Mouse (Mus musculus): Measurements from ENCODE around the gene Cd46.

Cd46 gene

DNA sequence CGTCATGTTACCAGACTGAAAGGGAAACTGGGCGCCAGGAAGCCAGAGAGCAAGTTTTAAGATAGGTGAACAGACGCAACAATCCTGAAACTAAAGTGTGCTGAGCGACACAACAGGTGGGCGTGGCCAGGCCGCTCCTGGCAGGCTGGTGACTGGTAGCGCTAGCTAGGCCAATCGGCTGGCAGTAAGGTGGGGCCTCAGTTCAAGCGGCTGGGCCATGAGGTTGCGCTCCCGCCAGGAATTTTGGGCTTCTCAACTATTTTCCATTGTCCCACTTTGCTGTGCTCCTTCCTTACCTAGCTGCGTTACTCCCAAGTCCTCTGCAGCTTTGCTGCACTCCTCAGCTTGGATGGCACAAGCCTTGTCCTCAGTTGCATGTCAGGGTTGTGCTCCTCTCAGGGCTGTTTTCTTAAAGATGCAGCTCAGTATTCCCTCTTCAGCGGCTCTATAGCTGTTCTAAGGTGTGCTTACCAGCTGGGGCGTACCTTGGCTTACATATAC lies at the start of gene Cd46:
Gene Cd46, minus strand, starts transcription at position 30 of the 501 bp plus-strand sequence.
- peak; percentile 59 to 63 for DNase-seq

DNA sequence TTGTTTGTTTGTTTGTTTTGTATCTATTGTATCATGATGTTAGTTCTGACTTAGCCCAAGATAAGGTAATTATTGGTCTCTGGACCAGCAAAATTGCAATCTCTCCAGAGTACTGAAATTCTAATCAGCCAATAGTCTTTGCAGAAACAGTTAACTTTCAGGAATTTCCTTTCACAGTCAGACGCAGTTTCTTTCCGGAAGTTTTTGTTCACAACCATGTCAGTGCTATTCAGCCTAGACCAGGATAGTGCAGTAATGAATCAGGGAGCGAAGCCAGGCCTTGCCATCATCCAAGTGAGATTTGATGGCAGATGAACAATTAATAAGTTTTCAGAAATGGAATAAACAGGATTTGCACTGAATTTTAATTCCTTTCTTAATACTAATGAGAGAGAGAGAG lies 40.0 kb upstream of the Cd46 start:
- DNase-seq: peak; percentile 11 to 14

DNA sequence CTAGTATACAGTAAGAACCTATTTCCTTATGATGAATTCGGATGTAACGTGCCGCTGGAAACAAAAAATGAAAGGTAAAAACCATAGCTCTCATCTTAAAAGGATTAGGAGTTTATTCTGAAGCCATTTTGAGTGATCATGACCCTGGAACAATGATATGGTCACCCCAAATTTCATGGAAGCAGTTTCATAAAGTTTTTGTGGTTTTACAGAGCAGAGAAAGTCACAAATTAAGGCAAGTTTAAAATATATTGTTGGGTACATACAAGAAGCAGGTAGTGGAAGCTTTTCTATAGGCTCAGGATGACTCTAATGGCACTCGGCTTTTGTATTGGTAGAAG lies 39.6 kb upstream of the Cd46 start:
- no peak for DNase-seq

DNA sequence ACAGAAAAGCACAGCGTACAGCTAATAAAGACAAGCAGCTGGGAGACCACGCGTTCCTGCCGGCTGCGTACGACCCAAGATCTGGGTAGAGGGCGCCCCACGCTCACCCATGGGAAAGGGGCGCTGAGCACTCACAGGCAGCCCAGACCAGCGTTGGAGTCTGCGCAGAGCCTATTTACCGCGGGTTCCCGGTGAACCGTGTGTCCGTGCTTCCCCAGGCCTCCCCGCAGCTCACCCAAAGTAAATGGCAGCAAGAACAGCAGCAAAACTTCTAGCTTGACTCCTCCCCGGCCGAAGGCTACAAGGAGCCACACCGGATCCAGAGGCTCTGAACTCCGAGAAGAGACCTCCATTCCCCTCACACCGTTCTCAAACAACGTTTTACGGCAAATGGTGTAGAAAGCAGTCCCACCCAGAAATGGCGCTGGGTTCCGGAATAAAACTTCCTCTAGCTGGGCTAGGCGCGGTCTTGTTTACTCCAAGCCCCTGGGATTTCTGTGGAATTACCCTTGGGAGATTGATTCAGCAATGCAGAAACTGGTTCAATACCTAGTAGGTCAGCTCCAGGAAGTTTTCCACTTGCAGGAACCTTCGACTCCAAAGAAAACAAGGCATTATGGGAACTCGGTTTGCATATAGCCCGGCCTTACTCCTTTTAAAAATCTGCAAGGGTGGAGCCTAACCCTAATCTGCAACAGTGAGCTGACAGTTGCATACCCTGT lies 39.1 kb upstream of the Cd46 start, which contains the start of gene Cr1l:
Gene Cr1l, minus strand, starts transcription at position 634 of the 722 bp plus-strand sequence.
- DNase-seq: peak; percentile 87 to 92

DNA sequence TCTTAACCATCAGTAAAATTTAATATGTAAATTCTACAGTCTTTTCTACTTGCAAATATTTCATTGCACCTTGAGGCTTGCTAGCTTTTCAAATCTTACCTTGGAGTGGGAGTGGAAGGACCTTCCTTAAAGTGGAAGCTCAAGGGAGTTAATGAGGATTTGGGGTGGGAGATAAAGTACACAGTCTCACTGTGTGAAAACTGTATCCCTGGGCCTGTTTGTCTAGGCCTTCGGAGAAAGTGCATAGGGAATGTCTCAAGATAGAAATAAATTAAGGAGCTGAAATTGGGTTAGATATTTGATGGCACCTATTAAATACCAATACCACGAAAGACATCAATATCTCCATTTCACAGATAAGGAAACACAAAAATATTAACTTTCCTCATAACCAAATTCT lies 38.4 kb upstream of the Cd46 start:
- DNase-seq: no peak

DNA sequence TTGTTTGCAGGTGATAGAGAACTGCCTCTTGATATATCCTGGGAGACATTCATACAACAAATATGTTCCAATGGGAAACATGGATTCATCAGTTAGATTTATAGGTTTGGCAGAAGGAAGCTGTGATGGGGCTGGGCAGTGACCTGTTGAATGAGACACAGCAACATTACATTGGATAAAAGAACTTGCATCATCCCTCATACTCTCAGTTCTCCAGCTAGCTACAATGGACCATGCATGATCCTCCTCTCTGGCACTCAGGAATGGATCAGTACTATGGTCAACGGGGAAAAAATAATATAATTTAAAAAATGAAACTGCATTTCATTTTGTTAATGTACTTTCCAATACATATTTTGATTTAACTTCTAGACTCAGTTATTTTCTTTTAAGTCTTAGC lies 37.8 kb upstream of the Cd46 start:
- DNase-seq: peak in 1 of 2 experiments; percentile 5

DNA sequence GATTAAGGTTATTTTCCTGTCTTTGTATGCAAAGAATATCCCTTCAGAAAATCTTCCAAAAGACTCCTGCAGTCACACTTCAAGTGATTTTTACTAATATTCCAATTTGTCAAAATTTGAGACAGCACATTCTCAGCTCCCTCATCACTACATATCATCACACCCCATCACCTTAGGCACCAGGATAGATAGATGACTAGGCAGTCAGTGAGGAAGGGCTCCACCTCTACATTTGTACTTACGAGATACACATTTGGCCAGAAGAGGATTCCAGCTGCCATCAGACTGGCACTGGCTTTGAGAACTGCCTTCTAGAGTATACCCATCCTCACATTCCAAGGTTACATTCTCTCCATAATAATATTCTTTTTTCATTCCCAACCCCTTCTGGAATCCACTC lies 22.4 kb upstream of the Cd46 start:
- DNase-seq: no peak

DNA sequence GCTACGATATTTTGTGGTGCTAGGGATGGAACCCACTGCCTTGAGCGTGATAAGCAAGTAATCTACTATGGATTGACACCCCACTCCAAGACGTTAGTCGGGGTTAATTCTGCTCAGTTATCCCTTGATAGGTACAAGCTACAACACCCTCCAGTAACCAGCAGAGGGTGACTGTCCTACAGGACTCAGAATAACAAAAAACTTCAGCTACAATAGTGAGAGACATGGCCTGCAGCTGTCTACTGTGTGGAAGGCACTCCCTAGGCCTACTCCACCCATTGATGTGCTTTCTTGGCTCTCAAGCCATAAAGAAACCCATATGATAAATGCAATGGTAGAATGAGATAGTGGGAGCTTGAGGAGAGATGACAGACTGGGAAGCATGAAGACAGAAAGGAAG lies 21.6 kb upstream of the Cd46 start:
- no peak for DNase-seq

DNA sequence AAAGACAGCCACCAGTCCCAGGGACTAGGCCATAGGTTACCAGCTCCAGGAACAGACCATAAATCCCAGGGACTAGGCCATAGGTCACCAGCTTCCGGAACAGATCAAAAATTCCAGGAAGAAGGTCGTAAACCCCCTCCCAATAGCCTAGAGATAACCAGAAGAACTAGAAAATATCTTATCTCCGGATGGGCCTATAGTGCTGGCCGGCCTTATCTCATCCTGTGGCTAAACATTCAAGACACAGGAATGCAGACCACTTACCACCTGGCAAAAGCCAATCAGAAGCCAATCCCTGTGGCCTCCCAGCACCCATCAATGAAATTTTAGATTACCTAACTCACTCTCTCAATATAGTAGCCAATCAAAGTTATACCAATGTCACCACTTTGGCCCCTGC lies 8.6 kb upstream of the Cd46 start:
- DNase-seq: no peak

DNA sequence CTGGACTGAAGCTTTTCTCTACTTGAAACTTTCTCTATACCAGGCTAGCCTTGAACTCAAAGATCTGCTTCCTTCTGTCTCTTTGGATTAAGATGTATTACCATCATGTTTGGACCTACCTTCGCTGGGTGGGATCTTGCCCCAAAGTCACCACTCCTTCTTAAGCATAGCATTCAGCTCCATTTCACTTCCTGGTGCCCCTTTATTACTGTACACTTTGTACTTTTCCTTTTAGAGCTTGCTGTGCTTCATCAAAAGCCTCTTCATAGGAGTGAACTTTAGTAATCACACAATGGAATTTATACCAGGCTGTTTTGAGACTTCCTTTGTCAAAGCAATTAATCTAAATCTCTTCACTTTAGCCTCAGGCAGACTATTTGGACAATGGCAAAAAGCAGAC lies 6.0 kb upstream of the Cd46 start:
- no peak for DNase-seq

DNA sequence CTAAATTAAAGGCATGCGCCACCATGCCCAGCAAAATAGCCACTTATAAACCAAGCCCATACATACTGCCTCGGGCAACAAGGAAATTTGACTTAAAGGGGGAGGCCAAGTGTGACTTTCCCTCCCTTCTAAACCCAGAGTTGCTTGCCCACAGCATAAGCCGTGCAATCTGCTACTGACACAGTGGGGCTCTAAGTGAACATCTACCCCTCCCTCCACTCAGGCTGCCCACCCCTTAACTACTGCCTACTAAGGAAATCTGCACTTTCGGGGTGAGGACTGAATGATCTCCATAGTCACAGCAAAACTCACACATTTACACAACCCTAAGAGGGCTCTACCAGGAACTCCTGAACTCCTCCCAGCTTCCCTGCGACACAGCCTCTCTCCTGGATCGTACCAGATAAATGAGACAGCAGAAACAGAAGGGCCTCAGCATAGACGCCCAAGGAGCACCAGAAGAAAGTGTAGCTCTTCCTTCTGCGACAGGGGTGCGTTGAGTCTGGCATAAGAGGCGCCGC lies 290 bp downstream of the Cd46 start:
- DNase-seq: no peak

DNA sequence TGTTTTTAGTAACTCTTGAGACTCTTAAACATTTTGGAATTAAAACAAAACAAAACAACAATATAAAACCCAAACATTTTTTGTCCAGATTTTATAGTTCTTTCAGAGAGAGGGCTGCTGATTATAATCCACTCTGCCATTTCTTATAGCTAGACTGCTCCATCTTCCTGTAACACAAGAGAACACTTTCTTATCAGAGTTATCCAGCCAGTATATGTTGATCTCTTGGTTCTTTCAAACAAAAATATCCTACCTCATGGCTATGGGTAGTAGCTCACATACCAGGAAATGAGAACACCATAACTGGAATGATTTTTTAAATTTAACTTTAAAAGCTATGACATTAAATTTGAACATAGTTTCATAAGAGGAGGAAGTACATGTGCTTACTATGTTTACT lies 9.9 kb downstream of the Cd46 start:
- no peak for DNase-seq

DNA sequence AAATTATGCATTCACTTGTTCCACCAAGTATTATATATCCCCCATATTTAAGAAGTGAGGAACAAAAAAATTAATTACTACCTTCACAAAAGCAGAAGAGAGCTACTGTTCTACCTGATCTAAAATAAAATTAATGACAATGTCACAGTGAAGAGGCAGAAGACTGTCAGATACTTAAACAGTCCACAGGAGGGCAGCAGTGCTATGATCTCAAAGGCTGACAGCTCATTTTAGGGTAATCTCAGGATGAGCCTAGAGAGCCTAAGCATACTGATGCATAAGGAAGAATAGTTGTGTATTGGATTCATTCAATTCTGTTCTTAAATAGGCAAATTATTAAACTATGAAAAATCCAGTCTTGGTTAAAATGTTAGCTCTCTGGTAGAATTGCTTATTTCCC lies 51.6 kb downstream of the Cd46 start:
- DNase-seq: peak; percentile 63 to 71

DNA sequence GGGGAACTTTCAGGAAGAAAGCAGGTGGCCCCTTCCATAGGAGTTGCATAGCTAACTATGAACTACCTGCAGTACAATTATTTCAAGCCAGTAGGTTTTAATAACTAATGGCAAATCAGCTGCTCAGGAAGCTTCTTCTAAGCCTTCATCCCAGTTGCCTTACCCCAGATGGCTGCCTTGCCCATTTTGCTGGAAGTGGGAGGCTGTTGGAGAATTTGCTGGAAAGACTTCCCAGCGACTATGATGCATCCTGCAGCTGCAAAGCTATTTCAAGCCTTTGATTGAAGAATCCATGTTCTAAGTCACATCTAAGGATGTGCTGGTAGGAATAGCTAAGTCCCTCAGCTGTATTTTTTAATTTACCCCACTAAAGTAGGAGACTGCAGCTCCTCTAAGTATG lies 53.7 kb downstream of the Cd46 start:
- no peak for DNase-seq

DNA sequence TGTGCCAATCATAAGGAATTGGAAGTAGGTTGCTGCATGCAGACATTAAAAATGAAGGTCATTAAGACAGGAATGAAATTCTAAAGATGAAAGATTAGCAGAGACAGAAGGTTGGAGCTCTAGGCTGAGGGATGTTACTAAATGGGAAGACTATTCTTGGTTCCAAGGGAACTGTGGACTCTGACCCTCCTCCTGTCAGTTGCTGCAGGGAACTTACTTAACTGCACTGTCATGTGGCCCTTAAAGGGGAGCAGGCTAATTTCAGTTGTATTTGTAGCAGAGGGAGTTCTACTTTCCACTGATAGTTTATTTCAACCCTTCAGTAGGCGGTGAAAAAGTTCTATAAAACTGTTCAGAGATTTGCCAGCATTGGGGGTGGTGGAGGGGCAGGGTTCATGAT lies 54.1 kb downstream of the Cd46 start:
- no peak for DNase-seq

DNA sequence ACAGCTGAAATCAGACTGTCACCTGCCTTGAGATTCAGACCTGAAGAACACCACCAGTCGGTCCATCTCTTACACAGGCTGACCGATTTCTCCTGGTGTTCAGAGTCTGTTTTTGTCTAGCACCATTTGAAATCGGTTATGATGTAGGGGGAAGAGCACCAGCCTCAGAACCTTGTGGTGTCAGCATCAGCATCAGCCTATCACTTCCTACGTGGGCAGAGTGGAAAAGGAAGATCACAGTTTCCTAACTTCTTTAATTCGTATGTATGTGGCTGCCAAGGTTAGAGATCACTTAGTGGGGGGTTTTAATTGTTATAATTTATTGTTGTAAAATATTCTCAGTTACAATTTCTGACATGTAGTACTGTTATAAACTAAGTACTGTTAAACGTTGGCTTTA lies 54.6 kb downstream of the Cd46 start:
- no peak for DNase-seq

DNA sequence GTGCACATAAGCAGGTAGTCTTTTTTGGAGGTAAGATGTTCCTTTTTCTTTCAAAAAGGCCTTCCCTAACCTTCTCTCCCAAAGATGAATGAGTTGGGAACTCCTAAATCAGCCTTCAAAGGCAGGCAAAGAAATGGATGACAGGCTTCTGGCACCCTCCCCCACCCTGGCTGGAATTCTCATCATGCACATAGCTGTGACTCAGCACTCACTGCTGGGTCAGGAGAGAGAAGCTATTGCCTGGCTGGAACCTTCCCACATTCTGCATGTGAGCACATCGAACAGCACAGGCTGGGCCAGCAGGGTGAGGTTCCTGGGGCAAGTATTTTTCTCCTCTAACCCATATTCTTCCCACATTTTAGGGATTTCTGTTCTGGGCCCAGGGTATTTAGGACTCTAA lies 58.1 kb downstream of the Cd46 start:
- DNase-seq: peak; percentile 36 to 41

DNA sequence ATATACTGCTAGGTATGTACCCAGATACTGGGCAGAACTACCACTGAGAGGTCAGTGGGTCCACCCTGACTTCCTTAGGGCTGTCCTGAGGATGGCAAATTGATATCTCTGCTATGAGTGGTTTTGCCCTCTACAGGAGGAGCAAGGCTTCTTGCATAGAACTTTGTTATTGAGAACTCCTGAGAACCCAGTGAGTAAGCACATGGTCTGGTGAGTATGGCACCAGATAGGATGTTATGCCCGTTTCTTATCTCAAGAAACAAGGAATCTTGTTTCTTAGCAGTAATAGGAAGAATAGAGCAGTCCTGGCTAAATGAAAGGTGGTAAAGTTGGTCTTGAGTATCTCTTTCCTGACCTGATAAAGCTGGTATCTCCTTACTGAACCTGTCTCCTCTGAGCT lies 59.3 kb downstream of the Cd46 start:
- DNase-seq: no peak

DNA sequence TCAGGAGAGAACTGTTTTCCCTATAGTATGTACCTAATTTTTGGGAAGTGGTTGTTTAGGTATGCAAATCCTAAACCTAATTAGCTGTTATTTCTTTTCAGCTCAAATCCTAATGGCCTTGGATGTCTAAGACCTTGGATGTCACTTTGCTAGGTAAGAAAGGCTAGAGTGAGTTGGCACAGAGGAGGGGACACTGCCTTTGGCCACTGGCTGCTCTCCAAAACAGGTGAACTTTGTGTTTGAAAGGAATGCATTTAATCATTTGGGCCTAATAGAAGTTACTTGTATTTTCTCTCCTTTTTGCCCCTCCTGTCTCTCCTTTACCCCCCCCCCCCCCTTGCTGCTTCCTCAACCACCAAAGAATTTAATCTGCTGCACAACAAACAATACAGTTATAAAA lies 60.3 kb downstream of the Cd46 start:
- DNase-seq: no peak

DNA sequence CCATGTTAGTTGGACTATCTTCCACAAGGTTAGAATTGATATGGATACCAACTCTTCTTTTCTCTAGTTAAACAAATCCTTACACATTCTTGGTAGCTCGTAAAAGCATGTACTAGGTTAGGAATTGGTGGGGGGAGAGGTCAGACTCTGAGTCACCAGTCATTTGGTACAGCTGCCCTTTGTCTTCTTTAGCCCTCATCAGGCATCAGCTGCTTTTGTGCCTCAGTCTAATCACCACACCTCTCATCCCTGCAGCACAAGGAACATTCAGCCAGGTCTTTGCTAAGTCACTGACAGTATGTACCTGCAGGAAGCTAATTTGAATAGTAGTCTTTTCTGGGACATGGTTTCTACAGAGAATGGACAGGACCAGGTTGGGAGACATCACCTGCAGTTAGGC lies 64.5 kb downstream of the Cd46 start:
- no peak for DNase-seq

DNA sequence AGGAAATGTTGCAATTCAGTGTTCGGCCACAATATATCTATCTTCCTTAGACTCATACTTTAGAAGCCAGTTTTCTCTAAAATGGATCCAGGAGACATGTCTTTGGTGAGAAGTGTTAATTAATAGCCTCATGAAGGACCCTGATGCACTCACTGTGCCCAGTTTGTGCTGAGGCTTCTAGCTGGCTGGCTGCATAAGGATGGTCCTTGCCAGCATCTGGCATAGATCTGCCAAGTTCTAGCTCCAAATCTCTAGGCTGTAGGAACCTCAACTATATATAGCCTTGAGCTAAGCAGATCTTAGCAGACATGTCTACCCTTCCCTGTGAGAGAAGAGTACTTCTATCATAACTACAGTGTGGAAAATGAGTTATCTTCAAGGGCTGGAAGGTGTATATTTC lies 68.2 kb downstream of the Cd46 start:
- DNase-seq: no peak

DNA sequence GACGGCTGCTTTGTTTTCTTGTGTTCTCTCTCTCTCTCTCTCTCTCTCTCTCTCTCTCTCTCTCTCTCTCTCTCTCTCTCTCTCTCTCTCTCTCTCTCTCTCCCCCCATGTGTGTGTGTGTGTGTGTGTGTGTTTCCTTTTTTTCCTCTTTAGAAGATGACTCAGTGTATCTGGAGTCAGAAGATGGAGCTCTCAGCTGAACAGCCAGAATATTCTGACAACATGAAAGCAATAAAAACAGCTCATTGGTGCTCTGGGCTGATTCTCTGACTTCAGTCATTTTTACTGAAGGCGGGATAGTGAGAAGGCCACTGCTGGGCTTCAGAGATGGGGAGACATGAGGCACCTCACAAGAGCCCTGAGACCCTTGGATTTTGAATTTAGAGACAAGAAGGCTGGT lies 70.2 kb downstream of the Cd46 start:
- no peak for DNase-seq

DNA sequence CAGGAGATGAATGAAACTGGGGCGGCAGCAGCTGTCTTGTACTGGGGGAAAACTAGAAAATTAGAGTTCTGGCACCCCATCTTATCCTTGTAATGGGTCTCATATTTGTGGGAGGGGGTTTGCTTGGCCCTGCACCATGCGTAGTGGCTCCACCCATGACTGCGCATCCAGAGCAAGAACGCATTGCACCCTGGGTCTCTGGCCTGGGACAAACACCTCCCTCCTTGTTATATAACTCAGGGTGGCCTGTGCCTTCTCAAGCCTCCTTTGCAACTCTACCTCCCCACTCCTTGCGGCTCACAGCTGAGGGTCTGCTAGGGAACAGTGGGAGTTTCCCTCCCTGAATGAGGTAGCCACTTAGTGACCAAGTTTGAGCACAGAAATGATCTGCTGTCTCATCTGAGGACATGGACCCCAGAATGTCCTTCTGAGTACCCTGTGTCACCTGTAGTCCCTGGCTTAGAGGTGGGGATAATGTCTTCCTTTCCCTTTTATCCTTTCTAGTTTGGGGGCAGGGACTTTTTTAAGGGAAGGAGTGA lies 72.9 kb downstream of the Cd46 start:
- no peak for DNase-seq

DNA sequence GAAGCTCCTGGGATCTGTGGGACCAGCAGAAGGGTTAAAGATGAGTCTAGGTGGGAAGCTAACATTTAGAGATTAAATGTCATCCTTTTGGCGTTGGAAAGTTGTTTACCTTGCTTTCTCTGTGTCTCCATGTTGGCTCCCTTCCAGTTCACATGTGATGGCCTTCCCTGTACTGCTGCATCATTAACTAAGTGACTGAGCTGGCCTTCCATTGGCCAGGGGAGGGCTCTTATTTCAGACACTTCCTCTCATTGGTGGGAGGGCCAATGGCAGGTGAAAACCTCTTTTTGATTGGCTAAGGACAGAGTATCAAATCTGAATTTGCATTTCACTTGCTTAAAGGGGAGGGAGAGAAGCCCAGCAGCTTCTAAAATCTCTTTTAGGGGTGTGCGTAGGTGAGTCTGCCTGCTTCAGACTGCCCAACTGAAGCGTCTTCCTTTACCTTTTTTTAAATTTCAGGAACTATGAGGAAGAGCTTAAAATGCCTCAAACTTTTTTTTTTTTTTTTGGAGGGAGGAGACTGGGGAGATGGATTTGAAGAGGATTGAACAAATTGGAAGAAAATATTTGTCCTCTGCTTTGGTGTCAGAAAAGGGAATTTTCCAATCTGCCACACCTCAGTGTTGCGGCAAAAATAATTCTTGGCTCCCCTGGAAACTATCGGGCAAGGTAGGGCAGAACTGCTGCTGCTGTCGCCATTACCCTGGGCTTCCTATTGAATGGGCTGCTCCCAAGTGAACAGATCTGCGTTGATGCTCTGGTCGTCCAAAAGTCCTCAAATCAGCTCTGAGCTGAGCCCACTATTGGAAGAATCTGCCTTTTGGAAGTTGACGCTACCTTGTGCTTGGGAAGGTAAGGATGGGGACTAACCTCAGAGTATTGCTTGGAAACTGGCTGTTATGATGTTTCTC lies 73.7 kb downstream of the Cd46 start:
- peak; percentile 72 to 77 for DNase-seq
